Mouse (Mus musculus) myocyte (in vitro differentiated cells): Measurements from ENCODE around the gene Tfap4. TPM values are rescaled to one million over a fixed set of nuclear protein-coding genes. Genes with fewer than 3 reads are reported as not detected.

Experiments used
- H3K27me3 ChIP-seq: one replicate; pipeline ENCODE4 v1.6.1; 2011; ENCODE audit not compliant: control insufficient read depth, insufficient read depth, insufficient read length
- H3K36me3 ChIP-seq: one replicate; pipeline ENCODE4 v1.6.1; 2011; ENCODE audit not compliant: control insufficient read depth, insufficient read depth
- H3K4me2 ChIP-seq: one replicate; pipeline ENCODE4 v1.6.1; 2011; ENCODE audit warnings: low read depth, control low read depth
- H3K4me3 ChIP-seq: one replicate; pipeline ENCODE4 v1.5.1; 2011; ENCODE audit warnings: mild to moderate bottlenecking, control low read depth, moderate library complexity
- H3K79me2 ChIP-seq: one replicate; pipeline ENCODE4 v1.6.1; 2011; ENCODE audit not compliant: control insufficient read depth, insufficient read depth
- H3ac ChIP-seq: one replicate; pipeline ENCODE4 v1.6.1; 2011; ENCODE audit not compliant: control insufficient read depth, insufficient read length
- CEBPB ChIP-seq: IDR thresholded peaks from 2 replicates; pipeline ENCODE4 v1.6.1; 2011; ENCODE audit warnings: mild to moderate bottlenecking, moderate library complexity; ENCODE audit not compliant: poor library complexity, insufficient read depth, severe bottlenecking
- E2F4 ChIP-seq: IDR thresholded peaks from one replicate; pipeline ENCODE4 v1.6.1; 2011; ENCODE audit warnings: mild to moderate bottlenecking, control low read depth, moderate library complexity; ENCODE audit not compliant: insufficient read depth
- MAX ChIP-seq: IDR thresholded peaks from one replicate; pipeline ENCODE4 v1.6.1; 2011; ENCODE audit warnings: low read depth, mild to moderate bottlenecking, control low read depth
- MYOD1 ChIP-seq, 3 experiments: IDR thresholded peaks; one replicate each; pipeline ENCODE4 v1.6.1; 2011; ENCODE audit warnings: control low read depth in 2 of 3, low read depth in 2 of 3, mild to moderate bottlenecking in 2 of 3, moderate library complexity in 1 of 3; ENCODE audit not compliant: insufficient read length in 2 of 3, control insufficient read depth in 1 of 3
- MYOG ChIP-seq, 3 experiments: IDR thresholded peaks; one replicate each; pipeline ENCODE4 v1.6.1; 2011; ENCODE audit warnings: control low read depth in 2 of 3, low read depth in 2 of 3, mild to moderate bottlenecking in 2 of 3; ENCODE audit not compliant: insufficient read length in 2 of 3, control insufficient read depth in 1 of 3, insufficient read depth in 1 of 3
- POLR2A ChIP-seq: IDR thresholded peaks from one replicate; pipeline ENCODE4 v1.6.1; 2011; ENCODE audit warnings: low read depth, mild to moderate bottlenecking, control low read depth, moderate library complexity; ENCODE audit not compliant: insufficient read length
- POLR2AphosphoS2 ChIP-seq: IDR thresholded peaks from one replicate; pipeline ENCODE4 v1.6.1; 2011; ENCODE audit warnings: low read depth, control low read depth; ENCODE audit not compliant: insufficient read length
- REST ChIP-seq: IDR thresholded peaks from one replicate; pipeline ENCODE4 v1.6.1; 2011; ENCODE audit warnings: mild to moderate bottlenecking, control low read depth, moderate library complexity; ENCODE audit not compliant: insufficient read depth, insufficient read length
- SRF ChIP-seq: IDR thresholded peaks from one replicate; pipeline ENCODE4 v1.6.1; 2011; ENCODE audit warnings: low read depth; ENCODE audit not compliant: control insufficient read depth, insufficient read length
- TCF12 ChIP-seq: IDR thresholded peaks from one replicate; pipeline ENCODE4 v1.6.1; 2011; ENCODE audit warnings: mild to moderate bottlenecking, control low read depth; ENCODE audit not compliant: poor library complexity, insufficient read depth, severe bottlenecking
- TCF3 ChIP-seq: IDR thresholded peaks from one replicate; pipeline ENCODE4 v1.6.1; 2011; ENCODE audit warnings: low read depth, control low read depth; ENCODE audit not compliant: insufficient read length
- USF1 ChIP-seq: IDR thresholded peaks from one replicate; pipeline ENCODE4 v1.6.1; 2011; ENCODE audit warnings: low read depth, mild to moderate bottlenecking, control low read depth, moderate library complexity
- polyA plus RNA-seq: library from polyadenylated mRNA; unstranded; fragments of >200 nt; fragmentation: generic; extraction: Trizol; gene quantifications from one replicate; pipeline ENCODE4 v1.2.1, GENCODE M21; 2012; ENCODE audit warnings: missing spikeins

The Tfap4 gene
- polyA plus RNA-seq, 1 experiment = 4.0 TPM

DNA sequence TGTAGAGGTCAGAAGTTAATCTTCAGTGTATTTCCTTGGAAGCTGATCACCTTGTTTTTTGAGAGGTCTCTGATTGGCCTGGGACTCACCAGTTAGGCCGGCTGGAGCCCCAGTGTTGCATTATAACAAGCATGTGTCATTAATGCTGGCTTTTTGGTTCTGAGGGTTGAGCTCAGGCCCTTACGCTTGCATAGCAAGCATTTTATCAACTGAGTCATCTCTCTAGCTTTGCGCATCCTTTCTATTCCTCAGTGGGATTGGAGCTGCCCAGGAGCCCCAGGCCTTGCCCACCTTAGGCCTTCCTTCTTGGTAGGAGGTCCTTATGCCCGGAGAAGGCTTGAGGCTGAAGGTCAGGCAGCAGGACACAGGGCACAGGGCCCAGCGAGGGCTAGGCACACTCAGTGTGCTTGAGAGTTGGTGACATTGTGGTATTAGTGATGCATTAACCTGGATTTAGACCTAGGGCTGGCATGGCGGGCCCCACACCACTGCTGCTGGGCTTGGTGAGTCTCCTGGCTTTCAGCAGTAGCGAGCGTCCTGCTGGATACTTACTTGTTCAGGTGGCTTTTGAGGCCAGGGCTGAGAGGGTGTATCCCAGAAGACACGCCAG, 41.2 kb upstream of the Tfap4 start:
- peaks cover 98% of the 10 kb centered on the region for H3K79me2 ChIP-seq
- no peaks in the 10 kb centered on the region for H3K27me3 ChIP-seq
- no peak for TF ChIP-seq USF1
- TF ChIP-seq REST = no peak
- no peak for TF ChIP-seq POLR2AphosphoS2
- TF ChIP-seq POLR2A = no peak
- TF ChIP-seq MYOD1 (IDR thresholded peaks at IDR 0.05; ENCODE audit: control insufficient read depth in 1 of 3, insufficient read length in 2 of 3, low read depth in 2 of 3) = no peak
- TF ChIP-seq MYOG (IDR thresholded peaks at IDR 0.05; ENCODE audit: control insufficient read depth in 1 of 3, insufficient read depth in 1 of 3, insufficient read length in 2 of 3, low read depth in 2 of 3) = no peak
- no peak for TF ChIP-seq MAX
- TF ChIP-seq CEBPB = no peak
- no peak for TF ChIP-seq E2F4
- no peak for TF ChIP-seq TCF12
- no peak for TF ChIP-seq TCF3
- TF ChIP-seq SRF = no peak

DNA sequence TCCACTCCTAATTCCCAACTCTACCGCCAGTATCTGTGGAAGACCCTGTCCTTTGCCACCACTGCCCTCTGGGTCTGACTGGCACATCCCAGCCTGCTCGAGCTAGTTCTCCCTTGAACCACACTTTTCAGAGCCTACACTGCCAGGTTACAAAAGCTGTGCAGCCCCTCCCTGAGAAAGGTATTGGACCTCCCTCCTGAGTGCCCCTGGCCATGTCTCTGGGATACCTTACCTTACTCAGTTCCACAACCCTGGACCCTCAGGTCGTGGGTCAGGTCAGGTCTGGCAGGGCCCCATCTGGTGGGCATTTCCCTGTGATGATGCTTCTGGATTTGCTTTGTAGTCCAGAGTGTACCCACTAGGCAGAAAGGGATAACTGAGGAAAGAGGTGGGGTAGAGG, 40.0 kb upstream of the Tfap4 start:
- H3ac ChIP-seq = no peak overlapping the region
- no peaks in the 10 kb centered on the region for H3K27me3 ChIP-seq
- H3K4me3 ChIP-seq = no peak overlapping the region
- H3K36me3 ChIP-seq = no peaks in the 10 kb centered on the region
- H3K4me2 ChIP-seq = no peak overlapping the region
- H3K79me2 ChIP-seq = peaks cover 97% of the 10 kb centered on the region
- TF ChIP-seq TCF3 (no peak), REST (no peak), E2F4 (no peak), MYOD1 (IDR thresholded peaks at IDR 0.05; ENCODE audit: control insufficient read depth in 1 of 3, insufficient read length in 2 of 3, low read depth in 2 of 3) (no peak), POLR2A (no peak), CEBPB (no peak), SRF (no peak)

More for the DNA sequence above, 41.2 kb upstream of the Tfap4 start:
- Histone ChIP-seq H3K4me2 (no peak overlapping the region), H3K36me3 (no peaks in the 10 kb centered on the region), H3ac (no peak overlapping the region), H3K4me3 (no peak overlapping the region)

DNA sequence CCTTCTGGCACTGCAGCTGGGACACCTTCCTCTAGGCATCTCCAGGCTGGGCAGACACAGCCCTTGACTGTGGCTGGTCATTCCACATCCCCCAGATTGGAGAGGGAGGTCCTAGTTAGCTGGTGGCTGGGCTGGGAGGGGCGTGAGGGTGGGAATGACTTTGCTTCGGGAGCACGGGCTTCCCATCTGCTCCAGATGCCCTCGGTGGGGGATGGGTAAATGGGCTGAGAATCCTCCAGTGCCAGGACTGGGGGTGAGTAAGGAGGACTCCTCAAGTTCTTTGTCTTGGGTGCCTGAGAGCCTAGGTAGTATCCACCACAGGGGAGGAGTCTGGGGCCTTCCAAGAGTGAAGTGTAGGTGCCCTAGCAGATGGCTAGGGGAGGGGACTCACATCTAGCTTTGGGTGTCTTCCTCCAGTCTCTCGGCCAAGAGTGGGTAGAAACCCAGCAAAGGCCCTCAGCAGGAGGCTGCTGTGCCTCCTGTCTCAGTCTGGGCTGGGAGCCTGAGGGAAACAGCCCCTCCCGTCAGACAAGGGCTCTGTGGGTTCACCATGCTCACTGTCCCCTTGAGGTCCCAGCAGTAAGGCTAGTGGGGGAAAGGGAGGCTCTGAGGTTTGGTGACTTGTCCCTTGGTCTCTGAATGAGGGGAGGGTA, 39.4 kb upstream of the Tfap4 start:
- Histone ChIP-seq H3K27me3 (no peaks in the 10 kb centered on the region), H3K4me3 (no peak overlapping the region), H3K79me2 (peaks cover 91% of the 10 kb centered on the region), H3K36me3 (no peaks in the 10 kb centered on the region), H3K4me2 (peak overlapping the region; percentile 99), H3ac (no peak overlapping the region)
- TF ChIP-seq MYOD1 (IDR thresholded peaks at IDR 0.05; ENCODE audit: control insufficient read depth in 1 of 3, insufficient read length in 2 of 3, low read depth in 2 of 3) (peak in 1 of 3 experiments; percentile 29), POLR2A (no peak)

DNA sequence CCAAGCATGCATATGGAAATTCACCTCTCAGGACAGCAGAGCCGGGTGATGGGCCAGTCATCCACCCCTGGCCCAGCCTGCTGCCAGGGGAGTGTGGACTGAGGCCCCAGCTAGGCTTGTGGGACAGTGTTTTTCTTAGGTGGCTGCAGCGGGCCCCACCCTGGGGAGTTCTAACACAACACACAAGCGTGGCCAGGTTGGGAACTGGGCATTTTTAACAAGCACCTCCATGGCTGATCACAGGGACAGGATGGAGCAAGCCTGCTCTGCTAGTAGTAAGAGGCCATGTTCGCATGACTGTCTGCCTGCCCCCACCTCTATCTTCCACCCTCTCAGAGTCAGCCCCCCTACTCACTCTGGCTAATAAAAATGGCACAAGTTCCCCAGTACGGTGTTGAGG, 38.4 kb upstream of the Tfap4 start:
- no peaks in the 10 kb centered on the region for H3K27me3 ChIP-seq

DNA sequence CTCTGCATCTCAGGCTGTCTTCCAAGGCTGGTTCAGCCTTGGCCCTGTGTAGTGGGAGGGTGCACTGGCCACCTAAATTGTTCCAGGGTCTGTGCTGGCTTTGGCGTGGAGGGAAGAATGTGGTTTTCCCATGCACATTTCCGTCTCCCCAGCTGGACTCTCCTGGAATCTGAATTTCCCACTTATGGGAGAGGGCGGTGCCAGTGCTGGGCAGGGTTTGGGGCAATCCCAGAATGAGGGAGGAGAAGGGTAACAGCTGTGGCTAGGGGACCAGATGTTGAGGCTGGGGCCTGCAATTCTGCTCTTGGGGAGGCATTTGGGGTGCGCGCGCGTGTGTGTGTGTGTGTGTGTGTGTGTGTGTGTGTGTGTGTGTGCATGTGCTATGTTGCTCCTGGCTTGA, 37.6 kb upstream of the Tfap4 start:
- TF ChIP-seq USF1 (no peak), CEBPB (no peak), MYOG (IDR thresholded peaks at IDR 0.05; ENCODE audit: control insufficient read depth in 1 of 3, insufficient read depth in 1 of 3, insufficient read length in 2 of 3, low read depth in 2 of 3) (peak; percentile 11 to 70 (median 53)), POLR2A (no peak), TCF3 (no peak), SRF (no peak), REST (no peak), POLR2AphosphoS2 (no peak), MYOD1 (IDR thresholded peaks at IDR 0.05; ENCODE audit: control insufficient read depth in 1 of 3, insufficient read length in 2 of 3, low read depth in 2 of 3) (peak in 2 of 3 experiments; percentile 72 to 83), TCF12 (peak; percentile 48), MAX (no peak), E2F4 (no peak)
- Histone ChIP-seq H3K79me2 (peaks cover 78% of the 10 kb centered on the region), H3ac (no peak overlapping the region), H3K4me2 (peak overlapping the region; percentile 99), H3K4me3 (peak overlapping the region; percentile 87), H3K36me3 (no peaks in the 10 kb centered on the region), H3K27me3 (no peaks in the 10 kb centered on the region)

More for the DNA sequence above, 38.4 kb upstream of the Tfap4 start:
- Histone ChIP-seq H3K4me2 (peak overlapping the region; percentile 99), H3K36me3 (no peaks in the 10 kb centered on the region), H3K4me3 (peak overlapping the region; percentile 87), H3ac (no peak overlapping the region), H3K79me2 (peaks cover 81% of the 10 kb centered on the region)
- no peak for TF ChIP-seq SRF
- no peak for TF ChIP-seq MYOD1 (IDR thresholded peaks at IDR 0.05; ENCODE audit: control insufficient read depth in 1 of 3, insufficient read length in 2 of 3, low read depth in 2 of 3)
- TF ChIP-seq E2F4 = no peak
- no peak for TF ChIP-seq MAX
- TF ChIP-seq CEBPB = no peak
- no peak for TF ChIP-seq MYOG (IDR thresholded peaks at IDR 0.05; ENCODE audit: control insufficient read depth in 1 of 3, insufficient read depth in 1 of 3, insufficient read length in 2 of 3, low read depth in 2 of 3)
- TF ChIP-seq TCF3 = no peak
- TF ChIP-seq USF1 = no peak
- TF ChIP-seq TCF12 = no peak
- TF ChIP-seq REST = no peak
- TF ChIP-seq POLR2AphosphoS2 = no peak
- TF ChIP-seq POLR2A = no peak
